Mouse (Mus musculus): ENCODE results near the gene Kcnh4. TPM values are rescaled to one million over a fixed set of nuclear protein-coding genes. Genes with fewer than 3 reads are reported as not detected.

Gene Kcnh4
- polyA plus RNA-seq, 1 experiment from 2014 or later = 1.1 TPM

DNA sequence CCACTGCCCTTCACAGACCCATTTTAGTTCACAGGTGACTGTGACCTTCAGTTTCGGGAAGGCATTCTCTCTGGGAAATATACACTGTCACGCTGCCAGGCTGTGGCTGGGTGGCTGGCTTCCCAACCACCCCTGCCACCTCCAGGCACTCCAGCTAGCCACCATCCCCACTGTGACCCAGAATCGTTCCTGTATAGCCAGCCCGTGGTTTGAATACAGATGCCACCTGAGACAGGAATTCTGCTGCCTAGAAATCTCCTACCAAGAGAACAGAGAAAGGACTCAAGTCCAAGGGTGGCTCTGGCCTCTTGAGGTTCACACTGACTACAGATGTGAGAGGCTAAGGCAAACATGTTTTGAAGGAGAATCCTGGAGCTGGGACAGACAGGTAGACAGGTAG is 40.9 kb downstream of the Kcnh4 start:
- no peak for ATAC-seq (ENCODE audit: insufficient number of reproducible peaks, low FRiP score, low TSS enrichment, low read depth)
- H3K4me3 ChIP-seq (replicated peaks) = no peak overlapping the region
- peaks cover 39% of the 10 kb centered on the region for H3K4me1 ChIP-seq
- H3K9ac ChIP-seq = no peak overlapping the region
- peaks cover 45% of the 10 kb centered on the region for H3K36me3 ChIP-seq
- H3K4me2 ChIP-seq (replicated peaks) = no peak overlapping the region
- WGBS = 76% methylated on average over 4 of the region's 4 CpGs
- H3K27me3 ChIP-seq = no peaks in the 10 kb centered on the region
- 0 out of 2 replicates have a peak overlapping the region, but pooled peaks have one; percentile 60 for H3K27ac ChIP-seq (replicated peaks)
- H3K9me3 ChIP-seq (replicated peaks) = no peaks in the 10 kb centered on the region

- H3K27ac ChIP-seq (replicated peaks) = peak overlapping the region; percentile 60; the same call in 1 of the 2 replicates
- H3K4me2 ChIP-seq (replicated peaks) = no peak overlapping the region
- WGBS = 87% methylated on average over 7 of the region's 7 CpGs
Observed at GRCm38 (mm10) chr11:100718462-100718861, 41.3 kb downstream of the Kcnh4 start.

DNA sequence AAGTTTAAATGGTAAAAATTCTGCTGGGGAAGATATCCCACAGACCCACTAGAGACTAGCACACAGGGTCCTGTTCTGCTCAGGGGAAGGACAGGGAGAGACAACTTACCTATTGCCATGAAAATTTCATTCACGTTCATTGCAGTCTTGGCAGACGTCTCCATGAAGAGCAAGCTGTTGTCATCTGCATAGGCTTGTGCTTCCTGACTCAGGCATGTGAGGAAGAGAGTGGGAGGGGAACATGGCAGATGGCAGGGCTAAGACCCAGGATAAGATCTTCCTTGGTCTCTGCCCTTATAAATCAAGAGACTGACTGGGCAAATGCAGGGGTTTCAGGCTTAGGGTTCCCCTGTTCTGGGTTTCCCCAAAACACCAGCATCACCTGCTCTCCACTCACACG is 43.1 kb downstream of the Kcnh4 start:
- Histone ChIP-seq H3K4me3 (replicated peaks) (no peak overlapping the region), H3K9me3 (replicated peaks) (no peaks in the 10 kb centered on the region), H3K4me2 (replicated peaks) (no peak overlapping the region), H3K4me1 (peaks cover 49% of the 10 kb centered on the region), H3K27me3 (no peaks in the 10 kb centered on the region), H3K9ac (no peak overlapping the region), H3K36me3 (peaks cover 45% of the 10 kb centered on the region), H3K27ac (replicated peaks) (no peak overlapping the region)
- 72% methylated on average over 3 of the region's 3 CpGs for WGBS
- no peak for ATAC-seq (ENCODE audit: insufficient number of reproducible peaks, low FRiP score, low TSS enrichment, low read depth)

More at GRCm38 (mm10) chr11:100718462-100718861, 41.3 kb downstream of the Kcnh4 start:
- no peak overlapping the region for H3K4me3 ChIP-seq (replicated peaks)
- no peak for ATAC-seq (ENCODE audit: insufficient number of reproducible peaks, low FRiP score, low TSS enrichment, low read depth)
- peaks cover 43% of the 10 kb centered on the region for H3K4me1 ChIP-seq
- H3K9me3 ChIP-seq (replicated peaks) = no peaks in the 10 kb centered on the region
- H3K36me3 ChIP-seq = peaks cover 45% of the 10 kb centered on the region
- no peaks in the 10 kb centered on the region for H3K27me3 ChIP-seq
- H3K9ac ChIP-seq = no peak overlapping the region

DNA sequence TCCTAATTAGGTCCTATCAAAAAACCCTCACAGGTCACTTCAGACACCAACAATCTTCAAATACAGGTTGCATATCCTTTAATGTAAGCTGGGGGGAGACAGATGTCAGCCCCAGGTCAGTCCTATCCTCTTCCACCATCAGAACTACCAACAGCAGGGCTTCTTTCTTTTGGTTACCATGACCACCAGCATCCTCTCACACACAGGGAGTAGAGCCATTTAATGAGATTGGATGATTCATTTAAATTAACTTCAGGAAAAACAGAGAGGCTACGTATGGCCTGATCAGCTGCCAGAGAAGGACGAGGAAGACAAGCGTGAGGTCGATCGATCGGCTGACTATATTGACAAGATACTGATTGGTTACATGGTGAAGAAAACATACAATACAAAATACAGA is 44.8 kb downstream of the Kcnh4 start:
- 87% methylated on average over 6 of the region's 6 CpGs for WGBS
- H3K27me3 ChIP-seq = no peaks in the 10 kb centered on the region
- H3K36me3 ChIP-seq = peaks cover 54% of the 10 kb centered on the region
- no peak overlapping the region for H3K27ac ChIP-seq (replicated peaks)
- no peak overlapping the region for H3K9ac ChIP-seq
- ATAC-seq (ENCODE audit: insufficient number of reproducible peaks, low FRiP score, low TSS enrichment, low read depth) = no peak
- H3K9me3 ChIP-seq (replicated peaks) = no peaks in the 10 kb centered on the region
- peaks cover 43% of the 10 kb centered on the region for H3K4me1 ChIP-seq
- H3K4me2 ChIP-seq (replicated peaks) = no peak overlapping the region
- no peak overlapping the region for H3K4me3 ChIP-seq (replicated peaks)

DNA sequence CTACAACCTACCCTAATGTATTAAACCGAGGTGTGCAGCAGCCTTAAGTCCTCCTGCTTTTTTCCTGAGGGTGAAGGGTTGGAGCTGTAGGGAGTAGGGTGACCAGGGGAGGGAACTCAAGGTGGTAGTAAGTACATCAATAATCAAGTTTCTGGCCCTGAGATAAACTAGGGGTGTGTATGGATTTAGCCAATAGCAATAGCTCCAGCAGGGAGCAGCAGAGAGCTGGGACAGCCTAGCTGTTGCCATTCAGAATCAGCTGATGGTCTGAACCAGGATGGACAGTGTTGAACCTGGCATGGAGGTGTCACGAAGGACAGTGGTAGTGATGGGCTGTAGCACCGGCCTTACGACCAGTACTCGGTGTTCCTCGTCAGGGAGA is 45.2 kb downstream of the Kcnh4 start:
- H3K27ac ChIP-seq (replicated peaks) = peak overlapping the region; percentile 63; the same call in 1 of the 2 replicates
- H3K36me3 ChIP-seq = peaks cover 53% of the 10 kb centered on the region
- H3K4me1 ChIP-seq = peaks cover 39% of the 10 kb centered on the region
- no peaks in the 10 kb centered on the region for H3K27me3 ChIP-seq
- 0 out of 2 replicates have a peak overlapping the region, but pooled peaks have one; percentile 24 for H3K9ac ChIP-seq
- ATAC-seq (ENCODE audit: insufficient number of reproducible peaks, low FRiP score, low TSS enrichment, low read depth) = no peak
- no peaks in the 10 kb centered on the region for H3K9me3 ChIP-seq (replicated peaks)
- 48% methylated on average over 6 of the region's 6 CpGs for WGBS
- H3K4me2 ChIP-seq (replicated peaks) = peak overlapping the region; percentile 52
- peak overlapping the region; percentile 35; the same call in 1 of the 2 replicates for H3K4me3 ChIP-seq (replicated peaks)

- H3K4me2 ChIP-seq (replicated peaks) = peak within 1 kb of the TSS; percentile 52
- H3K36me3 ChIP-seq = peaks cover 54% of the 10 kb centered on the region
- WGBS = 6% methylated on average over 38 of the region's 38 CpGs
- peak; percentile 31; the same call in 1 of the 2 replicates for ATAC-seq (ENCODE audit: insufficient number of reproducible peaks, low FRiP score, low TSS enrichment, low read depth)
- H3K4me1 ChIP-seq = peaks cover 37% of the 10 kb centered on the region
- H3K27me3 ChIP-seq = no peaks in the 10 kb centered on the region
- peak within 1 kb of the TSS; percentile 83 for H3K27ac ChIP-seq (replicated peaks)
- H3K9me3 ChIP-seq (replicated peaks) = no peaks in the 10 kb centered on the region
- H3K9ac ChIP-seq = peak within 1 kb of the TSS; percentile 24; the same call in 1 of the 2 replicates
- peak within 1 kb of the TSS; percentile 35 for H3K4me3 ChIP-seq (replicated peaks)
Observed at GRCm38 (mm10) chr11:100713735-100714533, 45.8 kb downstream of the Kcnh4 start, which contains the start of gene Hspb9. Gene Hspb9, plus strand, starts transcription at chr11:100713850.

DNA sequence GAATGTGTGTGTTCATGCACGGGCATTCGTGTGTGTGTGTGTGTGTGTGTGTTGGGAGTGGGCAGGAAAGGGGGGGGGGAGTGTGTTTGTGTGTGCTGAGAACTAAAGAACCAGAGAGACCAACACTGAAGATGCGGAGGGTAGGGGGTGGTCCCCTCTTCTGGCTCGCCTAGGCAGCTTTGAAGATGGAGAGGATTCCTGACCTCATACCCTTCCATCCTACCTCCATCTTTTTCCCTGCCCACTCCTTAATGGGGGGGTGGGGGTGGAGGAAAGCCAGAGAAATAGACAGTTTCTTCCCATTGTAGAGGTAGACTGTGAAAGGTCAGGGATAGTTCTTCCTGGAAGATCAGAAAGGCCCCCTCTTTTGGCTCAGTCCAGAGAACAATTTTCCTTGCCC is 46.6 kb downstream of the Kcnh4 start:
- Histone ChIP-seq H3K27me3 (no peaks in the 10 kb centered on the region), H3K36me3 (peaks cover 55% of the 10 kb centered on the region), H3K9me3 (replicated peaks) (no peaks in the 10 kb centered on the region), H3K4me1 (peaks cover 35% of the 10 kb centered on the region), H3K4me3 (replicated peaks) (no peak overlapping the region), H3K27ac (replicated peaks) (peak overlapping the region; percentile 83), H3K9ac (0 out of 2 replicates have a peak overlapping the region, but pooled peaks have one; percentile 24), H3K4me2 (replicated peaks) (peak overlapping the region; percentile 52)
- 43% methylated on average over 4 of the region's 4 CpGs for WGBS
- no peak for ATAC-seq (ENCODE audit: insufficient number of reproducible peaks, low FRiP score, low TSS enrichment, low read depth)

DNA sequence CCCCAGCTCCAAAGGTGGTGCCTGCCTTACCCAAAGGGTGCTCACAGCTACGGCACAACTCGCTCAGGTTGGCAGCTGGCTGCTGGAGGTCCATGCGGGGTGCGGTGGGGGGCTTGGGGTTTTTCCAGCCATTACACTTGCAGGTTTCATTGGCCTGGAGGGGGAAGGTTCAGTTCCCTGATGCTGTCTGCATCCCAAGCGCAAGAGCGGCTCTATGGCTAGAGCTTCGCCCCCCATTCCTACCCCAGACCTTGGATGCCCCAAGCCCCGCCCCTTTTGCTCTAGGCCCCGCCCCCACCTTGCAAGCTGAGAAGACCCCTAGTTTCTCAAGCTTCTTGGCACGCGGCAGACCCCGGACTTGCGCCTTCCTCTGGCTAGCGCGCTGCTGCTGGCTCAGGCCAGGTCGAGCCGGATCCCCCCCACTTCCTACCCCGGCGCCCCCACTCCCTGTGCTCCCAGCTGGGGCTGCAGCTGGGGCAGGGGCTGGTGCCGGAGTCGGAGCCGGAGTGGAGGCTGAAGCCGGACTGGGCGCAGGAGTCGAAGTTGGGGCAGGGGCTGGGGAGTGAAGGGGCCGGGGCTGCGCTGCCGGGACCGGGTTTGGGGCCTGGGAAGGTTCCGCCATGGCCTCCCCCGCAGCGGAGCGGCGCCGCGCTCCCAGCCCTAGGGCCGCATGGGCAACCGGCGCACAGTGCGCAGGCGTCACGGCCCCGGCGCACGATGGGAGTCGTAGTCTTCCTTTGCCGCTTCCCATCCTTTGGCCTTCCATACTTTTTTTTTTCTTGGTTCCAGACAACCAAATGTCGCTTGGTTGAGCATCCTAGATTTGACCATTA is 47.7 kb downstream of the Kcnh4 start, which contains the start of gene Kat2a:
TSS of gene Kat2a (minus strand) at position 683 of the 833 bp plus-strand sequence.
- H3K4me2 ChIP-seq (replicated peaks) = peak within 1 kb of the TSS; percentile 72
- peak within 1 kb of the TSS; percentile 99 for H3K9ac ChIP-seq
- no peaks in the 10 kb centered on the region for H3K27me3 ChIP-seq
- H3K4me1 ChIP-seq = peaks cover 35% of the 10 kb centered on the region
- under 1% methylated on average over 47 of the region's 48 CpGs for WGBS
- no peaks in the 10 kb centered on the region for H3K9me3 ChIP-seq (replicated peaks)
- H3K36me3 ChIP-seq = peaks cover 56% of the 10 kb centered on the region
- H3K27ac ChIP-seq (replicated peaks) = peak within 1 kb of the TSS; percentile 83
- peak within 1 kb of the TSS; percentile 99 for H3K4me3 ChIP-seq (replicated peaks)
- ATAC-seq (ENCODE audit: insufficient number of reproducible peaks, low FRiP score, low TSS enrichment, low read depth) = peak; percentile 88

DNA sequence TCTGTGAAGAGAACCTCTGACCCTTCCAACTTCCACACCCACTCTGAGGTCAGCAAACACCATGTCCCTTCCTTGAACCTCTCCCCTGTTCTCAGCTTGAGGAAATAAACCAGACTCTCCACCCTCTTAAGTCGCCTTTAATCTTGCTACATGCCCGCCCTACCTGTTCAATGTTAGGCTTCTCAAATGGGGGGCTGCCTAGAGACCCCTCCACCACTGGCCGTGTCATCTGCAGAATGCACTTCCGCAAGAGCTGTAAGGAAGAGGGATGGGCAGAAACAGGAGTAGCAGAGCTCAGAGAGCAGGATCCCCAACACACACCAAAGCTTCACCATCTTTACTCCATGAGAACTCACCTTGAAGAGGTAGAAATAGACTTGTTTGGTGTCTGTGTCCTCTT is 48.8 kb downstream of the Kcnh4 start:
- H3K27ac ChIP-seq (replicated peaks) = no peak overlapping the region
- H3K36me3 ChIP-seq = peaks cover 56% of the 10 kb centered on the region
- peaks cover 35% of the 10 kb centered on the region for H3K4me1 ChIP-seq
- no peaks in the 10 kb centered on the region for H3K9me3 ChIP-seq (replicated peaks)
- H3K9ac ChIP-seq = no peak overlapping the region
- H3K27me3 ChIP-seq = no peaks in the 10 kb centered on the region
- no peak for ATAC-seq (ENCODE audit: insufficient number of reproducible peaks, low FRiP score, low TSS enrichment, low read depth)
- 0 out of 2 replicates have a peak overlapping the region, but pooled peaks have one; percentile 72 for H3K4me2 ChIP-seq (replicated peaks)
- H3K4me3 ChIP-seq (replicated peaks) = peak overlapping the region; percentile 99; the same call in 1 of the 2 replicates
- 85% methylated on average over 4 of the region's 4 CpGs for WGBS

DNA sequence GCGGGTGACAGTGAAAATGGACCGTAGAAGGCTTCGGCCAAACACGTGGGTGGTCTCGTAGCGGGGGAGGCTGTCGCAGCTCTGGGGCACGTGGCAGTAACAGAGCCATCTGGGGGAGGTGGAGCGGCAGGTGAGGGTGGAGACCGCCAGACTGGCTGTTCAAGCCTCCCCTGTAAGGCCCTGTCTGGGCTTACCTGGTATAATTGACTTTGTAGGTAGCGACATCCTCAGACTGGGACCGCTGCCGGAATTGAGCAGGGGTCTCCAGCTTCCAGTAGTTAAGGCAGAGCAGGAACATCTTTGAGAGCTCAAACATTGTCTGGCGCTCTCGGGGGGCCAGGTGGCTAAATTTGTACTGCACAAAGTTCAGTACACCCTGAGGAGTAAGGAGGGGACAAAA is 49.2 kb downstream of the Kcnh4 start:
- H3K9me3 ChIP-seq (replicated peaks) = no peaks in the 10 kb centered on the region
- H3K27me3 ChIP-seq = no peaks in the 10 kb centered on the region
- H3K4me1 ChIP-seq = peaks cover 35% of the 10 kb centered on the region
- 88% methylated on average over 15 of the region's 15 CpGs for WGBS
- H3K27ac ChIP-seq (replicated peaks) = no peak overlapping the region
- no peak for ATAC-seq (ENCODE audit: insufficient number of reproducible peaks, low FRiP score, low TSS enrichment, low read depth)
- H3K4me3 ChIP-seq (replicated peaks) = no peak overlapping the region
- no peak overlapping the region for H3K9ac ChIP-seq
- H3K36me3 ChIP-seq = peaks cover 56% of the 10 kb centered on the region
- no peak overlapping the region for H3K4me2 ChIP-seq (replicated peaks)

All from embryonic facial prominence, embryonic 15.5 days (tissue).